Mouse (Mus musculus) kidney, adult 2 months (tissue): ENCODE data around the gene Glmp. TPM values are rescaled to one million over a fixed set of nuclear protein-coding genes. Genes with fewer than 3 reads are reported as not detected.

Experiments
- DNase-seq: peaks from one replicate; pipeline ENCODE4 v3.0.0; 2021
- H3K27ac ChIP-seq: fragments of 200-500 bp; 2 replicates; pipeline ENCODE4 v1.5.1; 2012; ENCODE audit warnings: low read depth, low read length, control low read depth, inconsistent platforms; ENCODE audit not compliant: insufficient read depth
- H3K27me3 ChIP-seq: fragments of 200-500 bp; replicated peaks from 2 replicates; pipeline ENCODE4 v1.6.1; 2012; ENCODE audit warnings: mild to moderate bottlenecking, moderate library complexity, low read length, inconsistent platforms; ENCODE audit not compliant: control insufficient read depth, insufficient read depth
- H3K36me3 ChIP-seq: fragments of 200-500 bp; 2 replicates; pipeline ENCODE4 v1.6.1; 2012; ENCODE audit warnings: mild to moderate bottlenecking, moderate library complexity, low read length, inconsistent platforms; ENCODE audit not compliant: control insufficient read depth, insufficient read depth
- H3K4me1 ChIP-seq: fragments of 200-500 bp; 2 replicates; pipeline ENCODE4 v1.6.1; 2011; ENCODE audit warnings: low read length; ENCODE audit not compliant: control insufficient read depth, insufficient read depth
- H3K4me3 ChIP-seq: fragments of 200-500 bp; 2 replicates; pipeline ENCODE4 v1.5.1; 2011; ENCODE audit warnings: mild to moderate bottlenecking, low read depth, low read length, control low read depth; ENCODE audit not compliant: insufficient read depth
- CTCF ChIP-seq: fragments of 200-500 bp; conservative IDR thresholded peaks from 2 replicates; pipeline ENCODE4 v1.5.1; 2011; ENCODE audit warnings: low read depth, mild to moderate bottlenecking, control low read depth, low read length, moderate library complexity, mixed read lengths; ENCODE audit not compliant: insufficient read depth, insufficient read length
- POLR2A ChIP-seq: fragments of 200-500 bp; IDR thresholded peaks from one replicate; pipeline ENCODE4 v1.6.1; 2011; ENCODE audit warnings: low read depth, low read length, control low read depth
- WGBS: fragments of 180-500 bp; shearing (Covaris S2); methylation state at CpG from one replicate; pipeline ENCODE4 v1.1.7; 2018; 5-methylcytosine and 5-hydroxymethylcytosine counted together
- polyA plus RNA-seq: library from polyadenylated mRNA; depleted of rRNA; stranded (reverse); fragments of >200 nt; gene quantifications from 2 replicates; pipeline ENCODE4 v1.2.3, GENCODE M21; 2012

Gene Glmp
- polyA plus RNA-seq, 1 experiment, result 429 TPM

DNA sequence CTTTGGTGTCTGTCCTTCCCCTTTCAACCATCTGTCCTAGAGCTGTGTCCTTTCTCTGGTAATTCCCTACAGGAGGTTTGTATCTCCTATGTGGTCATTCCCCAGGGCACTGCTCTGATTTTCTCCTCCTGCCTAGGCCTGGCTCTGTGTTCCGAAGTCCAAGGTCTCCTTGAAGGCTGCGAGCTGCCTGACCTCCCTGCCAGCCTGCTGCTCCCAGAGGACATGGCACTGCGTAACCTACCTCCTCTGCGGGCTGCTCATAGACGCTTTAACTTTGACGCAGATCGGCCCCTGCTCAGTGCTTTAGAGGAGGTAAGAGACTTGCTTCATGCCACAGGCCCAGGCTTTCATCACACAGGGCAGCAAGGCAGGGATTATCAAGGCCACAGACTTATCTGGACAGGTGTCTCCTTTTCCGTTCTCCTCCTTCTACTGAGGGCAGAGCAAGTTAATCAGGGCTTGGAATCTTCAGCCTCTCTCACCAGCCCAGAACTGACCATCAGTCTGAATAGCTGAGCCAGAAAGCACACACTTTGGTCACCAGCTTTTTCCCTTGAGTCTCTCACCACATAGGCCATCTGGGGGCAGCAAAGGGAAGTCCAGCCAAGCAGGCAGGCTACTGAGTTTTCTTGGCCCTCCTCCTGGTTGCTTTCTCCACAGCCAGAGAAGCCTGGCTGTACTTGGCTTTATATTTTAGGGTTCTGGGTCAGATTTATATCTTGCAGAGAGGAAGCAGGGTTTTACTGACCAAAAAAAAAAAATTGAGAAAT, 29.8 kb downstream of the Glmp start:
- peak; percentile 67 for DNase-seq
- peaks cover 4% of the 10 kb centered on the region; the same call in 1 of the 2 replicates for H3K4me1 ChIP-seq
- H3K27ac ChIP-seq, result 0 out of 2 replicates have a peak overlapping the region, but pooled peaks have one; percentile 32
- H3K36me3 ChIP-seq, result peaks cover 7% of the 10 kb centered on the region; the same call in 1 of the 2 replicates
- WGBS, result 64% methylated on average over 8 of the region's 8 CpGs
- TF ChIP-seq POLR2A, result no peak
- no peak; the same call in 1 of the 2 replicates for TF ChIP-seq CTCF
- H3K27me3 ChIP-seq, result no peaks in the 10 kb centered on the region
- no peak overlapping the region for H3K4me3 ChIP-seq

DNA sequence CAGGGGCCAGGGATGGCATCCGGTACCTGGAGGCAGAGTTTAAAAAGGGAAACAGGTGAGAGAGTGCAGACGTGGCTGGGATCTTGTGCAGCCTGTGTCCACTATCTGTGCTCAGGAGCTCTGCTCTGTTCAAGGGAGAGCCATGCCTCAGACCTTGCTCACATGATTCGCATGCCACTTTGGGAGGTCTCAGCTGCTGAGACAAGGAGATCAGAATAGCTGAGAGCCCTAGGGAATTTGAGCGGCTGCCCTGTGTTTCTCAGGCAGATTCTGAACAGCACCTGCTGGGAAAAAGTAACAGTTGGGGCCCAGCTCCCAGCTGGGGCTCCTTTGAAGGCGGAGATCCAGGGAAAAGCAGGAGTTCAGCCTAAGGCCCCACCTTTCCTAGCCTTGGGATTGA, 34.8 kb downstream of the Glmp start:
- no peaks in the 10 kb centered on the region for H3K4me1 ChIP-seq
- DNase-seq, result no peak
- H3K4me3 ChIP-seq, result no peak overlapping the region
- H3K36me3 ChIP-seq, result peaks cover 4% of the 10 kb centered on the region; the same call in 1 of the 2 replicates
- no peak overlapping the region for H3K27ac ChIP-seq
- no peaks in the 10 kb centered on the region for H3K27me3 ChIP-seq
- WGBS, result 82% methylated on average over 5 of the region's 5 CpGs
- TF ChIP-seq CTCF (no peak), POLR2A (no peak)

DNA sequence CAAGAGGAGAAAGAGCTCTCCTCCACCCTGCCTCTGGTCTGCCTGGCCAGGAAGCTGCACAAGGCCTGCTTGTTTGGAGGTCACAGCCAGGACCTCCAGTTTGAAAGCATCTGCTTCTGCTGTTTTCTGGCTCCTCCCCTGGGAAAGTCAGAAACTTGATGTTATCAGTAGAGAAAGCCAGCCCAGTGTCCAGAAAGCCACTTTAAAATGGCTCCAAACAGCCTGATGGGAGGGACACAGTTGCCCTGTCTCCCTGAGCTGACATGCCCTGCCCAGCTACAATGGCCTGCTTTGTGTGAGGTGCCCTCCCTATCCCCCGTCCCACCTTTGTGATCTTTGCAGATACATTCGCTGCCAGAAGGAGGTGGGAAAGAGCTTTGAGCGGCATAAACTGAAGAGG, 35.2 kb downstream of the Glmp start:
- no peaks in the 10 kb centered on the region for H3K4me1 ChIP-seq
- DNase-seq, result no peak
- 70% methylated on average over 3 of the region's 3 CpGs for WGBS
- no peak overlapping the region for H3K27ac ChIP-seq
- no peak overlapping the region for H3K4me3 ChIP-seq
- TF ChIP-seq POLR2A (no peak), CTCF (no peak)
- no peaks in the 10 kb centered on the region for H3K27me3 ChIP-seq
- H3K36me3 ChIP-seq, result peaks cover 4% of the 10 kb centered on the region; the same call in 1 of the 2 replicates

DNA sequence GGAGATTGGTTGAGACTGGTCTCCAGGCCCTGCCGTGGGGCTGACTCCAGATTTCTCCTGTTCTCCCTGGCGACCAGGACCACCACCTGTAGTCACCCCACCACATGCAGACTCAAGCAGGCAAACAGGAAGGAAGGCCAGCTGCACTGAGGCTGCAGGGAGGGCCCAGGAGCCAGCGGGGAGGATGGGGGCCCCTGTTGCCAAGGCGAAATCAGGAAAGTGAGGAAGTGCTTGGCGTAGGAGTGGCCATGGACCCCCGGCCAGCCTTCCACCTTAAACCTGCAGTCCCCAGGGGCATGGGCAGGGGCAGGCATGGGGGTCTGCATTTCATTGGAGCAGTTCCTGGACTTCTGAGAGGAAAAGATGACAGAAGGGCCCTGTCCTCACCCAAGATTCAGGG, 36.3 kb downstream of the Glmp start:
- TF ChIP-seq POLR2A (no peak), CTCF (no peak)
- WGBS, result 58% methylated on average over 6 of the region's 6 CpGs
- peaks cover 3% of the 10 kb centered on the region; the same call in 1 of the 2 replicates for H3K36me3 ChIP-seq
- no peaks in the 10 kb centered on the region for H3K4me1 ChIP-seq
- H3K27ac ChIP-seq, result no peak overlapping the region
- no peak for DNase-seq
- H3K4me3 ChIP-seq, result no peak overlapping the region
- H3K27me3 ChIP-seq, result no peaks in the 10 kb centered on the region

DNA sequence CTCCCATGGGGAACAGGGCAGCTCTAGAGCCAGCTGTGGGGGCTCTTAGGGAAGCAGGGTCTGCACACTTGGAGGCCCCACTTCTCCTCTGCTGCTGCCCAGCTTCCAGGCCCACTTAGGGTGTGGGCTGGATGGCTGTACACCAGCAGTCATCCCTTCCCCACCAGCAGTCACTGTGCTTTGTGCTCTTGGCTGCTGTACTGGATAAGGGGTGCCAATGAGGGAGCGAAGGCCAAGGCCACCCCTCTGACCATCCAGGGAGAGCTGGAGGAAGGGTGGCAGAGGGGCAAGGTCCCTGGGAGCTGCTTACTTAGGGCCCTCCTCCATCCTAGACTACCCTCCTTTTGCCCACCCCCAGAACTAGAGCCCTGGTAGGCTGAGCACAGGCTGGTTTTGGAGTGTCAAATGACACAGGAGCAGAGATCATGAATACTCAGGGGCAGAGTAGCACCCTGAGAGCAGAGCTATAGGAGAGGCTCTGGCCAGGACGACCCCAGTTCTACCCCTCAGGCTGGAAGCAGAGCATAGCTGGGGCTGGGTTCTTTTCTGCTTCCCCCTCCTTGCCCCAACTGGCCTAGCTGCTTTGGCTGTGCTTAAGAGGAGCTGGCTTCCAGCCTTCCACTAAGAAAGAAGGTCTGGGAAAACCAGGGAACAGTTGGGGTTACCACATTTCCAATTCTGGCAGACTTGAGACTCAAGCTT, 36.9 kb downstream of the Glmp start:
- DNase-seq, result no peak
- WGBS, result 73% methylated on average over 2 of the region's 2 CpGs
- Histone ChIP-seq H3K4me1 (no peaks in the 10 kb centered on the region), H3K4me3 (no peak overlapping the region), H3K27ac (no peak overlapping the region), H3K36me3 (peaks cover 3% of the 10 kb centered on the region; the same call in 1 of the 2 replicates), H3K27me3 (no peaks in the 10 kb centered on the region)
- TF ChIP-seq POLR2A (no peak), CTCF (no peak)

DNA sequence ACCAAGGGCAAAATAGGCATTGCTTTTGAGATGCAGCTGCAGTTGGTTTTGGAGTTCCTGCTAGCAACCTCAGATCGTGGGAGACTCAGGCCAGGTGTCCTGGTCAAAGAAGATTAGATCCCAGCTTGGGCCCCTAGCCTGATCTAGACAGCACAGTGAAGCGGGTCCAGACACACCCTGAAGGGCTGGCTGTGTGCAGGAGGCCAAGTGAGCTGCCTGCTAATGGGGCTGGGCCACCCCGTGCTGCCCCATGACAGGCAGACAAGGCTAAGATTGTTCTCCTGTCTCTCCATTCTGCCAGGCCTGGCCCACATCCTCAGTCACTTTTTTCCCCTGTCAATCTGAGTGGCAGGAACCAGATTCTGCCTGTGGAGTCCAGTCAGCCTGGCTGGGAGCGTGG, 38.9 kb downstream of the Glmp start:
- TF ChIP-seq POLR2A (no peak), CTCF (no peak)
- WGBS, result 79% methylated on average over 4 of the region's 4 CpGs
- H3K4me1 ChIP-seq, result no peaks in the 10 kb centered on the region
- H3K4me3 ChIP-seq, result no peak overlapping the region
- H3K27ac ChIP-seq, result no peak overlapping the region
- peaks cover 3% of the 10 kb centered on the region; the same call in 1 of the 2 replicates for H3K36me3 ChIP-seq
- no peaks in the 10 kb centered on the region for H3K27me3 ChIP-seq
- DNase-seq, result no peak

DNA sequence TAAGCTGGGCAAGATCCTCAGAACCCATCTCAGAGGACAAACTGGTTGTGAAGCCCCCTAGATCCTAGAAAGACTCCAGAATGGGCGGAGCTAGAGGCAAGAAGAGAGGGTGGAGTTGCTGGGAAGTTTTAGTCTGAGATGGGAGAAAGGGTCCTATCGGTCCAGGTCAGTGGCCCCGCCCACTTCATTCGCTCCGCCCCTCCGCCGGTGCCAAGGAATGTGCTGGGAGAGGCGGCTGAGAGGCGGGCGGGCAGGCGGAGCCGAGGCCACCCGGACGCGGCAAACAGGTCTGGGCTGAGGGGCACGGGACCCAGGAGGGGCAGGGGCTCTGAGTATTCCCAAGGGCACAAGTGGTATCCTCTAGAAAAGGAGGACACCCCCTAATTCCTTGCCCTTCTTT, 39.5 kb downstream of the Glmp start, which contains the start of gene Paqr6:
TSS of gene Paqr6 (plus strand) at position 248 of the 400 bp plus-strand sequence.
- TF ChIP-seq CTCF (no peak), POLR2A (no peak)
- H3K4me1 ChIP-seq, result no peaks in the 10 kb centered on the region
- H3K27ac ChIP-seq, result no peak within 1 kb of the TSS
- 9% methylated on average over 16 of the region's 16 CpGs for WGBS
- peaks cover 2% of the 10 kb centered on the region; the same call in 1 of the 2 replicates for H3K36me3 ChIP-seq
- no peak within 1 kb of the TSS for H3K4me3 ChIP-seq
- no peaks in the 10 kb centered on the region for H3K27me3 ChIP-seq
- peak; percentile 77 for DNase-seq
